Mouse (Mus musculus): ENCODE measurements around the gene Setd6. TPM values are rescaled to one million over a fixed set of nuclear protein-coding genes. Genes with fewer than 3 reads are reported as not detected.

Setd6 gene
- 10 to 100 TPM; 21.2 to 21.6 TPM for total RNA-seq (2021)

DNA sequence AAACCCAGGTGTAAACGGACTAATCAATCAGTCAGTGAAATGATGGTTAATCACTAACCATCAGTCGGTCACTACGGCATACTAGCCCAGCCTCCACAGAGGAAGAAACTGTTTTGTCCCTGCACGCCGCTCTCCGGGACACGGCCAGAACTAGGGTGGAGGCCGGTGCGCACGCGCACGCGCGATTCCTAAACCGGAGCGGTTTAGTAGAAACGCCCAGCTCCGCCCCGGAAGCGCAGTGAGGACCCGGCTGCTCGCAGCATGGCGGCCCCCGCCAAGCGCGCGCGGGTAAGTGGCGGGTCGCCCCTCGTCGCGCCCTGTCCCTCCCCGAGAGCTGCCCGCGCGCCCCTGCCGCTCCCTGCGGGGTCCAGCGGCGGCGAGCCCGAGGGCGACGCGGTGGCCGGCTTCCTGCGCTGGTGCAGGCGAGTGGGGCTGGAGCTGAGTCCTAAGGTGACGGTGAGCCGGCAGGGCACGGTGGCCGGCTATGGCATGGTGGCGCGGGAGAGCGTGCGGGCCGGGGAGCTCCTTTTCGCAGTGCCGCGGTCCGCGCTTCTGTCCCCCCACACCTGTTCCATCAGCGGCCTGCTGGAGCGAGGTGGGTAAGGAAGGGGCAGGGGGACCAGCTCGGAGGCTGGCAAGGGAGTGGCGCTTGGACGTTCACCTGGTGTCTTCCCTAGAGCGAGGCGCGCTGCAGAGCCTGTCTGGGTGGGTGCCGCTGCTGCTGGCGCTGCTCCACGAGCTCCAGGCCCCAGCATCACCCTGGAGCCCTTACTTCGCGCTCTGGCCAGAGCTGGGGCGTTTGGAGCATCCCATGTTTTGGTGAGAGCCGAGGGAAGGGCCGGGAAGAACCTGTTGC is at the start of gene Setd6:
Setd6 (plus strand) TSS at position 206 of the 856 bp plus-strand sequence.
- DNase-seq (ENCODE audit: extremely low spot score in 1 of 2, low spot score in 2 of 2) = peak; percentile 77 to 92
- intact Hi-C loops (cut with DNase I) = loop anchor here (10.0 kb wide), 2 partner anchors 231 to 371 kb away; no protein-coding TSS in a partner anchor

GRCm38 (mm10) chr8:95668163-95668958 is 47.3 kb upstream of the Setd6 start:
- intact Hi-C loops (cut with DNase I) = no loop called here
- no peak for DNase-seq (ENCODE audit: extremely low spot score in 1 of 2, low spot score in 2 of 2)

DNA sequence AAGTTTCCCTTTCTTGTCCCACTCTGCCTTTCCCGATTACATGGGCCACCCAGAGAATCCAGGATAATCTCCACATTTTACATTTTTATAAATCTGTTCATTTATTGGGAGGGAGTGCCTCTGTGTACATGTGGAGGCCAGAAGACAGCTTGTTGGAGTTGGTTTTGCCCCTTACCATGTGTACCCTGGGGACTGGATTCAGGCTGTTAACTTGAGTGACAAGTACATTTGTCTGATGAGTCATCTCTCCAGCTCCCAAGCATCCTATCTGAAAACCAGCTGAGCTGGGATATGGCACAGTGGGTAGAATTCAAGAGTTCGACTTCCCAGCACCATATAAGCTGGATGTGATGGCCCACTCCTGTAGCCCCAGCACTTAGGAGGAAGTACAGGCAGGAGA is 45.7 kb upstream of the Setd6 start:
- intact Hi-C loops (cut with DNase I) = no loop called here
- no peak for DNase-seq (ENCODE audit: extremely low spot score in 1 of 2, low spot score in 2 of 2)

- intact Hi-C loops (cut with DNase I) = no loop called here
- DNase-seq (ENCODE audit: extremely low spot score in 1 of 2, low spot score in 2 of 2) = no peak
Observed at GRCm38 (mm10) chr8:95671861-95672260, 43.8 kb upstream of the Setd6 start.

DNA sequence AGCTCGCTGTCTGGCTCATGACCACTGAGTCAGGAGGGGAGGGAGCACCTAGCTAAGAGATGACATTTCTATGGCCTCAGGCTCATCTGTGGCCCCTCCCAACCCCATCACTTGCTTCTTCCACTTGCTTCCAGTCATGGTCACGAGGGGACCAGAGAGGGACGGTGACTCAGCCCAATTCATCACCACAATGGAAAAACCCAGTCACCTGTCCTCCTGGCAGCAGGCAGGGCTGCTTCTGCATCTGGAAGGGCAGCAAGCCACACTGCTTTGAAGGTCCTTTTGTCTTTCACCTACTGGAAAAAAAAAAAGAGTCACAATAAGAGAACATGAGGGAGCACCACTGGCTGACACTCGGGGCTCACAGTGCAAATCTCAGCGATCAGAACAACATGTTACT is 42.9 kb upstream of the Setd6 start:
- intact Hi-C loops (cut with DNase I) = no loop called here
- no peak for DNase-seq (ENCODE audit: extremely low spot score in 1 of 2, low spot score in 2 of 2)

DNA sequence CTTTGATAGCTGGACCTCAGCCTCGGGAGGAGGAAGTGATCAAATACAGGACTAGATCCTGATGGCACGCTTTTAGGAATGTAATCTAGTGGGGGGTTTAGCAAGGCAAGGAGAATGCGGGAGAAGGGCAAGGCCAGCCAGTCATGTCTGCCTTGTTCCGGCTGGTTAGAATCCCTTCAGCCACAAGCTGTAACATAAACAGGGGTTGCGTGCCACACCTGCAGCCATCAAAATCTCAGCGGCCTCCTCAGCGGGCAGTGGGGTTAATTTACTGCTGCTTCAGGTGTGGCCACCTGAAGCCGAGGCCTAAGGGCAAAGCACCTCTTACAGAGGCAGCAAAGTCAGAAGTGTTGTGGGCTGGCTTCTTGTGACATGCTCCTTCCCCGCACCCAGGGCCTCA is 39.0 kb upstream of the Setd6 start, which contains the start of gene Ndrg4:
Ndrg4 (plus strand) TSS at position 350 of the 400 bp plus-strand sequence.
- no peak for DNase-seq (ENCODE audit: extremely low spot score in 1 of 2, low spot score in 2 of 2)
- intact Hi-C loops (cut with DNase I) = no loop called here

DNA sequence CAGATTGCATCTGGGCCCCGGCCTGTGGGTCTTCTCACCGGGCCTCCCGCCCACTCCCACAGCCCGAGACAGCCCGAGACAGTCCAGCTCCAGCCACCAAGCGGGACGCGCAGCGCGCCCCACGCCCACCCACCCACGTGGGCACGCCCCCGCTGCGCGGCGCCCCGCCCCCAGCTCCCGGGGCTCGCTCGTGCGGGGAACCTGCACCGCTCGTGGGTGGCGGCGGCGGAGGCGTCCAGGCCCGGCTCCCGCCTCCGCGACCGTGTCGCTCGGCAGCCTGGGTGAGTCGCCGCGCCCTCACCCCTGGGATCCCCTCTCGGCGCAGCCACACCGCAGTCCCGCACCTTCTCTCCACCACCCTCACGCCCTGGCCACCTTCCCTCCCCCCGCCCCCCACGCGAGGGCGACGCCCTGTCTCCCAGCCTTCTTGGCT is 38.1 kb upstream of the Setd6 start:
- intact Hi-C loops (cut with DNase I) = no loop called here

DNA sequence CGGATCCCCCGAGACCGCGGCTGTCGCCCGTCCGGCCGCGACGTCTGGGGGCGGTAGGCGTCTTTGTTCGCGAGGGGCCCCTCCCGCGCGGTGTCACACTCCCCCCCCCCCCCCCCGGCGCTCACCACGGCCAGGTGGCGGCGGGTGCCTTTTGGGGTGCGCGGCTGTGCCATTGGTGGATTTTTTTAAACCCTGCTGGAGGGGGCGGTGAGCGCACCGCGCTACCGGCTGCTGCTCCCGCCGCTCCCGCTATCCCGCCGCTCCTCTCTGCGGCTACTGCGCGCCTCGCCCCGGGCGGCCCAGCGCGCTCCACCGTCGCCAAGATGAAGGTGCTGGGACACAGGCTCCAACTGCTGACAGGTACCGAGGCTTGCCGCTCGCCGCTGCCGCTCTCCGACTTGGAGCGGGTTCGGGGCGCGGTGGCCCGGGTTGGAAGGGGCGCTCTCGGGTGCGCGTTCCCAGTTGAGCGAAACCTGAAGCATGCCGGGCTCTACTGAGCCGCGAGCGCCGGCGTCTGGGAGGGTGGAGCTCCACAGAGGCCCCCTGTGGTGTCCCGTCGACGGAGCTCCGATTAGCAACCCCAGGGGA is 37.6 kb upstream of the Setd6 start:
- intact Hi-C loops (cut with DNase I) = no loop called here
- peak in 1 of 2 experiments; percentile 71 for DNase-seq (ENCODE audit: extremely low spot score in 1 of 2, low spot score in 2 of 2)

More for the DNA sequence above, 38.1 kb upstream of the Setd6 start:
- peak in 1 of 2 experiments; percentile 61 for DNase-seq (ENCODE audit: extremely low spot score in 1 of 2, low spot score in 2 of 2)

- intact Hi-C loops (cut with DNase I) = no loop called here
- DNase-seq (ENCODE audit: extremely low spot score in 1 of 2, low spot score in 2 of 2) = peak; percentile 72 to 79
Observed at GRCm38 (mm10) chr8:95688073-95688672, 27.5 kb upstream of the Setd6 start.

GRCm38 (mm10) chr8:95690929-95691541 is 24.6 kb upstream of the Setd6 start:
- intact Hi-C loops (cut with DNase I) = no loop called here
- DNase-seq (ENCODE audit: extremely low spot score in 1 of 2, low spot score in 2 of 2) = no peak

DNA sequence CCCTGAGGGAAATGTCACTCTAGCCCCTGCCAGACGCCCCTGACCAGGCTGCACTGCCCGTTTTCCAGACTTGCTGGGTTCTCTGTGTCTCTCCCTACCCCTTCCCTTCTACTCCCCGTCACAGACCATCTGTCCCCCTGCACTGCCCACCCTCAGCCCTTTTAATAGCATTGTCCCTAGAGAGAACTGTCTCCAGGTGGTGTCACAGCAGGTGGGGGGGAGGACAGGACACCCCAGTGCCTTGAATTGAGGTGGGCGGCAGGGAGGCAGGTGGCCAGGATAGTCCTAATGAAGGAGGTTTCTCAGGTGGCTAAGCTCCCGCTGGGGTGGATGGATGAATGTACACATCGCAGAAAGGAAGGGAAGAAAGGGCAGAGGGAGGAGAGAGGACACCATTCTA is 21.1 kb upstream of the Setd6 start:
- intact Hi-C loops (cut with DNase I) = no loop called here
- peak in 1 of 2 experiments; percentile 62 for DNase-seq (ENCODE audit: extremely low spot score in 1 of 2, low spot score in 2 of 2)

DNA sequence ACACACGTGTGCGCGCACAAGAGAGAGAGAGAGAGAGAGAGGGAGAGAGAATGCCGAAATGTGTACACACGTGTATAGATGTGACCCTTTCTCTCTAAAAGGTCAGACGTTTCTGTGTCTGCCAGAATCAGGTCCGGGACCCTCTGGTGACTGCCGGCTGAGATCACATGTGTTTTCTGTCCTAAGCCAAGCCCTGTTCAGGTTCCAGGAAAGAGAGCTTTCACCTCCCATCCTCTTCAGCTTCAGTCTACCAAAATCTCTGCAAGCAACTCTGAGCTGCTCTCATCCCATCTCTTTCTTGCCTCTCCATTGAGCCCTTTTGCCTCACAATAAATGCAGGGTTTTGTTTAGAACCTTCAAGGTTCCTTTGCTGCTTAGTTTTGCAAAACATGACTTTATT is 19.0 kb upstream of the Setd6 start:
- DNase-seq (ENCODE audit: extremely low spot score in 1 of 2, low spot score in 2 of 2) = no peak

GRCm38 (mm10) chr8:95697128-95697527 is 18.6 kb upstream of the Setd6 start:
- intact Hi-C loops (cut with DNase I) = loop anchor here (2.0 kb wide), 1 partner anchor 96 kb away; no protein-coding TSS in a partner anchor
- peak; percentile 84 to 89 for DNase-seq (ENCODE audit: extremely low spot score in 1 of 2, low spot score in 2 of 2)

More for the DNA sequence above, 19.0 kb upstream of the Setd6 start:
- intact Hi-C loops (cut with DNase I) = loop anchor here (2.0 kb wide), 1 partner anchor 96 kb away; no protein-coding TSS in a partner anchor

GRCm38 (mm10) chr8:95698179-95698578 is 17.5 kb upstream of the Setd6 start:
- no peak for DNase-seq (ENCODE audit: extremely low spot score in 1 of 2, low spot score in 2 of 2)
- intact Hi-C loops (cut with DNase I) = no loop called here

GRCm38 (mm10) chr8:95700282-95700681 is 15.4 kb upstream of the Setd6 start:
- intact Hi-C loops (cut with DNase I) = no loop called here
- peak; percentile 60 to 86 for DNase-seq (ENCODE audit: extremely low spot score in 1 of 2, low spot score in 2 of 2)

GRCm38 (mm10) chr8:95701809-95702208 is 13.9 kb upstream of the Setd6 start:
- peak in 1 of 2 experiments; percentile 45 for DNase-seq (ENCODE audit: extremely low spot score in 1 of 2, low spot score in 2 of 2)
- intact Hi-C loops (cut with DNase I) = no loop called here

GRCm38 (mm10) chr8:95702480-95703446 is 12.9 kb upstream of the Setd6 start:
- DNase-seq (ENCODE audit: extremely low spot score in 1 of 2, low spot score in 2 of 2) = peak; percentile 92 to 95
- intact Hi-C loops (cut with DNase I) = no loop called here
